Mouse (Mus musculus) G1E (cell line): ENCODE data around the gene Mpzl2.

ENCODE experiments used
- CTCF ChIP-seq: IDR thresholded peaks from 2 replicates; pipeline ENCODE4 v1.5.1; 2012; ENCODE audit warnings: low read depth, low read length, inconsistent platforms, mixed read lengths
- GATA1 ChIP-seq: IDR thresholded peaks from 2 replicates; pipeline ENCODE4 v1.6.1; 2012; ENCODE audit warnings: borderline replicate concordance, low read length, inconsistent platforms, mixed read lengths
- GATA2 ChIP-seq: IDR thresholded peaks from 2 replicates; pipeline ENCODE4 v1.6.1; 2012; ENCODE audit warnings: low read depth, low read length, inconsistent platforms, borderline replicate concordance
- POLR2AphosphoS5 ChIP-seq: IDR thresholded peaks from 2 replicates; pipeline ENCODE4 v1.6.1; 2012; ENCODE audit warnings: low read depth, low read length, inconsistent platforms; ENCODE audit not compliant: insufficient replicate concordance
- TAL1 ChIP-seq: conservative IDR thresholded peaks from 2 replicates; pipeline ENCODE4 v1.6.1; 2012; ENCODE audit warnings: low read depth, low read length, inconsistent platforms, mixed read lengths

DNA sequence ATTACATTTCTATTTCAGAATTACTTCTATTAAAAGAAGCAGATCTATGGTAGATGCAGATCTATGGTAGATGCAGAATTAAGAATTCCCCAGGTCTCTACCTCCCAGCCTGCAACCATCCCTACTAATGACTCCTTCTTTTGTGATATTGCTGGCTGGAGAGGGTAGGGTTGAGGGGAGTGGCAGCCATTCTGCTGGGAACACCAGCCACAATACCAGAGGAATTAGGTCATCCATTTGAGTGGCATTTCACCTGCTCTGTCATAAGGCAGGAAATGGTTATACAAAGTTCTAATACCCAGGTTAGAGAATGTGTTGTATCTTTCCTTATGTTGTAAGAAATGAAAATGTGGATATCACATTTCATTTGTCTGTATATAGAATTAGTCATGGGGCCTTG, 48.4 kb downstream of the Mpzl2 start:
- no peak for TF ChIP-seq CTCF
- no peak for TF ChIP-seq TAL1
- TF ChIP-seq GATA1: no peak
- TF ChIP-seq POLR2AphosphoS5: no peak
- no peak for TF ChIP-seq GATA2
